Mouse (Mus musculus) adrenal gland, postnatal 4 days (tissue): ENCODE data around the gene Psat1. TPM values are rescaled to one million over a fixed set of nuclear protein-coding genes. Genes with fewer than 3 reads are reported as not detected.

Source experiments
- DNase-seq, 2 experiments: peaks; one replicate each; pipeline ENCODE4 v3.0.0; 2021 to 2022; ENCODE audit warnings: low spot score in 2 of 2, mixed read lengths in 2 of 2
- total RNA-seq, 2 experiments: library from RNA; stranded (reverse); gene quantifications; 2 replicates each; pipeline ENCODE4 v1.2.3; 2021

Gene Psat1
- total RNA-seq, 2 experiments from 2014 or later = 63.3 to 69.9 TPM

DNA sequence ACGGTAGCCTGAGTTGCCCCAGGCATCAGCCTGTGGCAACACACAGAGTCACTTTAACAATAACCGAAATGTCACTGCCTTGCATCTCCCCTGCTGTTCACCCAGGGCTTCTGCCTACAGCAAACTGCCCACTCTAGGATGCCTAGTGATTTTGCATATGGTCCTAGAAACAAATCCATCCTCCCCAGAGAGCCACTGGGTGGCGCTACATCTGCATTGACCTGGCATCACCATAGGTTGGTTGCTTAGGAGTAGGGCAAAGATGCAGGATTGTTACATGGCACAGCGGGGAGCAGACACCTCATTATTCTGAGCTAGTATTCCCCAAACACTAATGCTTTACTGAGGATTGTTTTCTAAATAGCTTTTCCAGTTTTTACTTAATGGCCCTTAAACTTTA, 80.3 kb downstream of the Psat1 start:
- DNase-seq = peak in 1 of 2 experiments; percentile 15

DNA sequence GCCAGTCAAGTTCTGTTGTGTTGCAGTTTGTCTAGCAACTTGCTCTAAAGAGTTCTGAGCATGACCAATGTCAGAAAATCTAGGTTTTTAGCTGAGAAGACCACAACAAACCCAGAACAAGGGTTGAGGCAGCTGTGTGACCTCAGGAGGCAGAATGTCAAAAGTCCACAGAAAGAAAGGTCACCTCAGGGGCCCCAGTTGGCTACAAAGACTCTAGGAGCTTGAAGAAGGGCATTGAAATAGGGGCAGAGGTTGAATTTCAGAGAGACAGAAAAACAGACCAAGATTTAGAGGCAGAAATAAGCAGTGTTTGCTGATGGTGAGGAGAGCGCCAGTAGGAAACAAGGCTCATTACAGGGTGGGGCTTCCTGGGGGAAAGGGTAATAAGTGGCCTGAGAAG, 81.0 kb downstream of the Psat1 start:
- no peak for DNase-seq

DNA sequence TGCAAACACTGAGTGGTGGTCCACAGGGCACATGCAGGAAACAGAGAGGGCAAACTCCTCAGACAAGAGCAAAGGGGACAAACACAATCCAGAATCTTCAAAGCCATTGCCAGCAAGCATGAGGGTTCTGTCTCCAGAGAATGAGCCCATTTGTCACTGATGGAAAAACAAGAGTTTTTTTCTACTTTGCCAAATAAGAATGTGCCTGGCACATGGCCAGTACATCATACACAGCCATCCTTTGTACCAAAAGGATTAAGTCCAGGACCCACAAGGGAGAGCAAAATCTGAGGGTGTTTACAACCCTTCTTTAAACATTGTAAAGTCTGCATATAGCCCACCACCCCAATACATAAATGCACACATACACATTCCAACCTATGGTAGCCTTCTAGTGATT, 81.7 kb downstream of the Psat1 start:
- no peak for DNase-seq

DNA sequence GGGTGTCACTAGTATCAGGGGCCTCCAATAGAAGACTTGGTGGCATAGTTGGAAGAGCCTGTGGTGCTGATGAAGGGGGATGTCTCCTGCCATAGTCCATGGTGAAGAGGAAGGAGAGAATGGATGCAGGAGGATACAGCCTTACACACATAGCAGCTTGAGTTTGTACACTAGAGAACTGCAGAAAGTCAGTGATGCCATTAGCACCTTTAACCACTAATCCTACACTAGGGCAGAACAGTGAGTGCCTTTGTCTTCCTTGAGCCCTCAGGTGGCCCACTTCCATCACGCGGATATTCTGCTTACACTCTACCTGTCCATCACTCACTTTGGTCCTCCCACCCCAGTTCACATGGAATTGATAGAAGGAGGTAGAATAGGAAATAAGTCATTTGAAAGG, 83.0 kb downstream of the Psat1 start:
- no peak for DNase-seq

DNA sequence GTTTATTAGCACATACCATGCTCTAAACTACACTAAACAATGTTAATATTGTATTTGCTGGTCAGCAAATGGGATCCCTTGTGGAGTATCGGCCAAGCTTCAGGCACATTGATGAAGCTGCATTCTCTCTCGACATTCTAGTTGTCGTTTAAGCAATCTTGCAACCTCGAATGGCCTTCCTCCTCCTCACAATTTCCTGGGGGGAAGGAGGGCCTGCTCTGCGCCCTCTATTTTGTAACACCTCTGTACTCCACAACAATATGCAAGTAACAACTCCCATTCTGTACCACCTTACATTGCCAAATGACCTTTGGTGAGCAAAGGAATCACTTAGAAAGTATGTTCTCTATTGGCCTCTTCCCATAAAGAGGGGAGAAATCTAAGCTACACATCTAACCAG, 91.8 kb downstream of the Psat1 start:
- no peak for DNase-seq

Other genes with a start within 250 kb of the Psat1 start
- 10 to 100 TPM; 16.2 to 17.2 TPM for gene Cep78, start 37.7 kb upstream of the Psat1 start, total RNA-seq
- 10 to 100 TPM; 86.3 to 89.9 TPM for gene Gnaq, start 185.5 kb upstream of the Psat1 start, total RNA-seq